Mouse (Mus musculus) urinary bladder, postnatal 25 days (tissue): ENCODE data around the gene Epdr1.

Experiments used
- DNase-seq: peaks from one replicate; pipeline ENCODE4 v3.0.0; 2022; ENCODE audit warnings: low spot score

Gene Epdr1

DNA sequence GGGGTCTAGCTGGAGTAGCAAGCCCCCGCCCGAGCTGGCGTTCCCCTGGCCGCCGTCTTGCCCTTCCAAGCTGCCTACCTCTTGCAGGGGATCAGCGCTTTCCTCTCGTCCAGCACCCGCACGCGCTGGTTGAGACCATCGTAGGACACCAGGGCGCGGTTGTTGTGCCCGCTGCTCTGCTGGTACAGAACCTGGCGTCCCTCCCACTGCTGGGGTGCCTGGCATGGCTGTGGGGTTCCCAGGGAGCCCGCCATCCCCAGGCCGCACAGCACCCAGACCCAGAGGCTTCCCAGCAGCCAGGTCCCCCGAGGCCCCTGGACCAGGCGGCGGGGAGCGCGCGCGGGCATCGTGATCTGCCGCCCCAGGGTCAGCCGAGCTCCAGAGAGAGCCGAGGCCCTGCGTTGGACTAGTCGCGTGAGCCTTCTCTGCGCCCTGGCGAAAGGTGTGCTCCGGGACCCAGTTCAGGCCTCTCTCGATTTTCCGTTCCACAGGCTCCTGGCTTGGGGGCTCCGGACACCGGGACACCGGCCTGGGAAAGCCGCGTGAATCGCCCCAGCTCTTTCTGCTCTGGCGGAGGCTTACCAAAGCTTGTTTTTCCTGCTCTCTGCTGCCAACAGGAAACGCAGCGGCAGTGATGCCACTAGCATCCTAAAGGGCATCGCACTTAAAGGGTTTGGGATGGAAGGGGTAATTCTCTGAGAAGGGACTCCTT, at the start of gene Epdr1:
Epdr1 (minus strand) TSS at position 712 of the 712 bp plus-strand sequence.
- peak; percentile 39 for DNase-seq

DNA sequence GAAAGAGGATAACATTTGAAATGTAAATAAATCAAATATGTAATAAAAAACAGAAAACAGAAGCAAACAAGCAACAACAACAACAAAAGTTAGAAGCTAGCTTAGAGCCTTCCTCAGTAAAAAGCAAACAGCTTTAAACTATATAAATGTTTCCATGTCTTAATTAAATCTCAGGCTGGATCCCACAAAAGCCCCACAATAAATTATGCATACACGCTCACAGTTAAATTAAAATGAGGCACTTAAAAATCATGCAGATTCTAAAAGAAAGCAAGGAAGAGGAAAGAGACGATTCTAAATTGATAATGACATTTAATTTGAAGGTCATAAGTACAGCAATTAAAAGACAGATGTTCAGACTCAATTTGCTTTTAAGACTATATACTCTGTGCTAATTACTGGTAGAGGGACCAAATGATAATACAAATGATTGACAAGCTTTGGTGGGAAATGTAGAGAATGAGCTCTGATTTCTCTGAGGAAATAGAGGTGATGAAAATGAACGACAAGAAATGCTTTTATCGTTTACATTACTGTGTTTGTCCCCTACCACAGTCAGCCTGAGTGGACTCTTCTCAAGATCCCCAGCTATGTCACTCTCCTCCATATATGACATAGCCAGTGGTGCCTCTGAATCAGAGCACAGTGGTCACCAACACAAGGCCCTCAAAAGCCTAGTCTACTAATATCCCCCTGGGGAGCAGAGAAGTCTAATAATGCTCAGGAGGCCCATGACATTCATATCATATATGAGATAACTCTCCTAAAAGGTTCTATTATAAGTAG, 48.8 kb upstream of the Epdr1 start:
- DNase-seq = no peak

DNA sequence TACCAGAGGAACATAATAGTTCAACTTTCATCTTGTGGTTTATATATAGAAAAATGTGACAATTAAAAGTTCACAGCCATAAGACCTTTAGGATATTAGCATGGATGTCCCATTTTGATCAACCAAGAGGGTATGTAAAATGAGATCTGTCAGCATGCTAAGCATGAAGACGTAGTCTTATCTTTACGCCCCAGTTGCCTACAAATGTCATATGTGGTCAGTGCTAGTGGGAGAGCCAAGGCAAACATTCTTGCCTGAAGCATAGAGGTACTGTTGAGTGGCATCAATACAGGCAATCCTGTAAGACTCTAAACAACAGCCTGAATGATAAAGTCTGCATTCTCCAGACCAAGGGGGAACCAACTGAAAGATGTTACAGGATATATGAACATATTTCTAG, 32.7 kb upstream of the Epdr1 start:
- DNase-seq = no peak

DNA sequence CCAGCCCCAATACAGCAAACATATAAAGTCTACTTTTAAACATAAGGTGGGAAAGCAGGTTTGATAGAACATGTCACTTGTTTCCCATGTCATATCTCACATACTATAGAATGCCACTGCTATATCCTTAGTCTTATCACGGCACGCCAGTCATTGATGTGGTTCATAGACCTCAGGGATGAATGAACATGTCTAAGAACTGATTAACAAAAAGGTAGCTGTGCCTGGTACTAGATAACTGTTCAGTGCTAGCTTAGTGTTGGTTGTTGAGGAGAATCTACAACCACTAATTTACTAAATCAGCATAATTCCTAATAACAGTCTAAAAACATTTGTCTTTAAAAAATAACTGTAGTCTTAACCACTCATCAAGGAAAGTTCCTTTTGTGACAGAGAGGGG, 30.1 kb upstream of the Epdr1 start:
- DNase-seq = no peak

DNA sequence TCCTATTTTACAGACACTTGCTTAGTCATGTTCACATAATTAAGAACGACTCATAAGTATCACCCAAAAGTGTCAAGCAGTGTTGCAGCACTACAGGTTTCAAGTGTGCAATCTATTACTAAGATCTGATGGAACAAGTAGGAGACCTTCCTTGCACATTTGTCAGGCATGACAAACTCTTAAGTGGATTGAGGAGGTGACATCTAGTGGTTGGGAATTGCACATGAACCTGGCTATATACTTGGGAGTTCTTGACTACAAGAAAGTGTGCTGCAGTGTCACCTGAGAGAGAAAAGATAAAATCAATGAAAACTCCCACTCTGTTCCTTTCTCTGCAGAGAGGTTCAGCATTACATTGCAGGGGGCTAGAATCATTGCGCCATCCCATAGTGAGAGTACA, 24.5 kb upstream of the Epdr1 start:
- DNase-seq = no peak

DNA sequence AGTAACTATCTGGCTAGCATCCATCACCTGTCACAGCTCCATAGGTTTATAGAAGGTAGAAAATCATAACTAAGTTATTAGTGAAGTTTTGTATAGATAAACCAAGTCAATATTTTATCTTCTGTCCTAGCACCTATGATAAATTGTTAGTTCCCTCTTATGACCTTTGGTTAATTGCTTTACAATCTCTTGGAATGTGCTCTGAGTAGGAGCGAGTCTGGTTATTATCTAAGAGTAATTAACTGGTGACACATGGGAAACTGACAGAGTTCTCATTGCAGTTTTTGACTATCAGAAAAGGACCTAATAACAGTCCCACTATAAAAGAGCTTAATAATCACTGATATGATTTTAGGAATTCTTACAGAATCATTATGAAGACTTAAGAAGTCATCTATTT, 23.8 kb upstream of the Epdr1 start:
- DNase-seq = no peak

DNA sequence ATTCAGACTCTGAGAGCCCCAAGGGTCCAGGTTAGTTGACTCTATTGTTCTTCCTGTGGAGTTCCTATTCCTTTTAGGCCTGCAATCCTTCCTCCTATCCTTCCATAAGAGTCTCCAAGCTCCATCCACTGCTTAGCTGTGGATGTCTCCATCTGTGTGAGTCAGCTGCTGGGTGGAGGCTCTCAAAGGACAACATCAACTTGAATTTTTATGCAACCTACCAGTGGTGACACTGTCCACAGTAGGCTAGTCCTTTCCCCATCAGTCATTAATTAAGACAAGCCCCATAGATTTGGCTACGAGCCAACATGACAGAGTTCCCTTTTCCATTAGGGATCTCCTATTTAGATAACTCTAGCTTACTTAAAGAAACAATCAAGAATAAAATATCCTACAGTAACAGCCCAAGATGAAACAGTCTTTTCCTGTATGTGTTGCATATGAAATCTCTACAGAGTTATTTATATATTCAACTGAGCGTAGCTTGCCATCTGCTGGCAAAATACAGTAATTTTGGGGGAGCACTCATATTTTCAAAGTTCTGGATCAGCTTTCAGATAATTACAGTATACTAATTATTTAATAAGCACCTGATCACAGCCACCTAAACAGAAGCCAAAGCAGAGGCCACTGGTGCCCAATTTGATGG, 20.6 kb upstream of the Epdr1 start:
- DNase-seq = no peak

DNA sequence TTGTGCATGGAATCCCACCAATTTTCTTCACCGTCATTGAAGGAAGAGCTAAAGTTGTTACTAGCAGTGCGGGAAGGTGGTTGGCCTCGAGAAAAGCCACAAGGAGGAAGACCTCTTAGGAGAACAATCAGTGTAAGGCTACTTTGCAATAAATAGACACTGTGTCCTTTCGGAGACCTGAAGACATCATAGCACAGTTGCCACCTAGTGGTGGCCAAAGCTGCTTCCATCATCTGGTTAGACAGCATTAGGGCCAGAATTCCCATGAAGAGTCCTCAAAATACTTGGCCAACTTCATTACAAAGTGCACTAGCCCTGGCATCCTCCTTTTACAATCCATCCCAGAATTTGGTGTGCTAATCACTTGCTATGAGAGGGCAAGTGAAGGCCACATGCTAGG, 16.4 kb upstream of the Epdr1 start:
- no peak for DNase-seq

DNA sequence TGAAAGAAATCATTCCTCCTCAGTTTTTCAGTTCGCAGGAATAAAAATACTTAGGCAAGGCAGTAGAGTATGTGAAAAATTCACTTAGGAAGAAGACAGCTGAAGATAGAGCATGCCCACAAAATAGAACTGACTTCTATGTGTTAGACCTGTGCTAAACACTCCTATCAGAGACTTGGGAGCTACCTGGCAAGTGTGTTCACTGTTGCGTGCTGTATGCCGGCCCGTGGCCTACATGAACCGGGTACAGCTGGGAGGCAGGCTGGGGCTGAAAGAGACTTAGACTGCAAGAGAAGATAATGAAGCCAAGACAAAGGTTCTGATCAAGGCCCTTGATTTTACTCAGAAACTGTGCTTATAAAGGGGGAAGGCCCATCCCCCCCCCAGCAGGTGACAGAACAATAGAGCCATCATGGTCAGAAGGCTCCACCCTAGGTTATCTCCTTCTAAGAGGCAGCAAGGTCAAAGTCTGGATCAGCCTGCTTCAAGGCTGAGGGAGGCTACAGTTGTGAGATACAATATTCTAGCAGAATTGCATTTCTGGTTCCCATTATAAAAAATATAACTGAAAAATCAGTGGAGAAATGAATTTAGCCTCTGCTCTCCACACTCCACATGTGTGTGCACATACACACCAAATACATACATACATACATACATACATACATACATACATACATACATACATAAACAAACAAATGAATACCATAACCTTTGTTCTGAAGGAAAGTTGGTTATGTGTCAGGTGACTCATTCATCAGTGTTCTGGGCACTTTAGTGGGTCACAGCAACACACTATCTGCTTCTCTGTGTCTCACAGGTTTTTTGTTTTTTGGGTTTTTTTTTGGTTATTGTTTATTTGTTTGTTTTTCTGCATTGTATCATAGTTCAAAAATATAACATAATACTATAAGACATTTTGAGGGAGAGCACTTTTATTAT, 11.3 kb upstream of the Epdr1 start:
- no peak for DNase-seq

DNA sequence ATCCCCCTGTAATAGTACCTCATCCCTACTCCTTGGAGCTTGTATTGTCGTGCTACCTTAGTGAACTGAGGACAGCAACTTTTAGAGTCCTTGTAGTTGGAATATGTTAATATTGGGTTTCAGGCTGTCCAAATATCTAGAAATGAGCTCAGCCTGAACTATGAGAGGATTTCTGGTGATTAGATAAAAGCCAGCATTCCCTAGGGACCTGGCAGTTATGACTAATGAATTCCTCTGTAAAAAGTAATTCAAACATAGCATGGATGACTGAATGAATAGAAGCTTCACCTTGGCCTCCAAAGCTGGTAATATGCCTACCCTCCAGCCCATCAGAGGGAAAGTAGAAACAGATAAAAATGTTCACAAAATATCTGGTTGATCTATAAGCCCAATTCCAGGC, 6.7 kb upstream of the Epdr1 start:
- DNase-seq = no peak

DNA sequence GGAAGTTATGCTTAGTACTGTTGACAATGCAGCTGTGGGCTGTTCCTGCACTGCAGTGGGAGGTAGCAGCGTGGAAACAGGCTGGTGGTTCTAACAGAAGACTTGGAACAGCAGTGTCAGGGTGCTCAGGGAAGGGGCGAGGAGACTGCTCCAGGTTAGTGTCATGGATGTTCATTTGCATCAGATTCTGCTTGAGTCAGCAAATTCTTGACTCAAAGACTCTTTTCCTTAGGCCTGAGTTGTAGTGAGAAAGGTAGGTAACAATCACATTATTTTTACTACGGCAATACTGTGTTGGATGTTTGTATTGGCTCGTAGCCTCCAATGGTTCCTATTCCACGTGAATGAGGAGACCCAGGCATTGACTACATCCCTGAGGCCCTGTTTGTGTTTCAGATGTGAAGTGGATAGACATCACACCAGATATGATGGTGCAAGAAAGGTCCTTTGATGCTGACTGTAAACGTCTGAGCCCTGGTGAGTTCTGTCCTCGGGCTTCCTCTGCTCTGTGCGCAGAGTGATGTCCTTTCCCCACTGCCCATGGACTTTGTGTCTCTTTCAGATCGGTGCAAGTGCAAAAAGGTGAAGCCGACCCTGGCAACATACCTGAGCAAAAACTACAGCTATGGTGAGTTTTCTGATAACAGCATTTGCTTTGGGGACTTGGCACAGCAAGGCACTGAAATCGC, 5.0 kb upstream of the Epdr1 start:
- no peak for DNase-seq

DNA sequence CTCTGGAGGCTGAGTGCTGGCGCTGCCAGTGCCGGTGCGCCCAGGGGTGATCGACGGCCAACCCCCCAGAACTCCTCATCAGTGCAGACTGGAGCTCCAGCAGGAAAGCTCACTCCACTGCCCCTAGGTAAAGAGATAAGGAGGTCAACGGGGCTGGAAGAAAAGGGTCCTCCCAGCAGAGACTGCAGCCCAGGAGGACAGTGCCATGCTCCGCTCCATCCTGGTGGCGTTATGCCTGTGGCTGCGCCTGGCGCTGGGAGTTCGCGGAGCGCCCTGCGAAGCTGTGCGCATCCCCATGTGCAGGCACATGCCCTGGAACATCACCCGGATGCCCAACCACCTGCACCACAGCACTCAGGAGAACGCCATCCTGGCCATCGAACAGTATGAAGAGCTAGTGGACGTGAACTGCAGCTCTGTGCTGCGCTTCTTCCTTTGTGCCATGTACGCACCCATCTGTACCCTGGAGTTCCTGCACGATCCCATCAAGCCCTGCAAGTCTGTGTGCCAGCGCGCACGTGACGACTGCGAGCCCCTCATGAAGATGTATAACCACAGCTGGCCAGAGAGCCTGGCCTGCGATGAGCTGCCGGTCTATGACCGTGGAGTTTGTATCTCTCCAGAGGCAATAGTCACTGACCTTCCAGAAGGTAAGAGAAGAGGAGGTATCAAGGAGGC, 3.6 kb upstream of the Epdr1 start:
- DNase-seq = no peak

DNA sequence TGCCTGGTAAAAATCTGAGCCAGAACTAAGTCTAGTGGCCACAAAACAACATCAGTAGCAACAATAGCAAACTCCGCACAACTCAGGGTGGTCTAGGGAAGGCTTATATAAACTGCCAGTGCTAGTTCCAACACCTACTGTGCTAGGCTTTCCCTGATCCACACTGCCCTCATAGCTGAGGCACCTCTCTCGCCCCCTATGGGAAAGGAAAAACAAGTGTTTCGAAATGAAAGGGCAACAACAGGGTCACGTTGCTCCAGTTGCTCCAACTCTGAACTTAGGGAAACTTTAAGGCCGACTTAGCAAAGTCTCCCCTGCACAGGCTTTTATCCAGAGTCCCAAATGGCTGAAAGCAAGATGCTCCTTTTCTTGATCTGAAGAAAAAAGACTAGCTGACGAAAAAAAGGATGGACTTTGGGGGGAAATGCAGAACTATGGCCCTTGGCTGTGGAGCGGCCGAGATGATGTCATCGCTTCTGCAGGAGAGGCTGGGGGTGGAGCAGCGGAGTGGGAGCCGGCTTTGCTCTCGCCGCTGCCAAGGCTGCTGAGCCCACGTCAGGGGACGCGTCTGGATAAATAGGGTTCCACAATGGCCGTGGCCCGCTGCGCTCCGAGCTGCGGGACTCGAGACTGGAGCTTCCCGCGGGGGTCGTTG, 3.0 kb upstream of the Epdr1 start, which contains the start of gene Sfrp4:
Sfrp4 (plus strand) TSS at position 532 of the 655 bp plus-strand sequence.
- DNase-seq = peak; percentile 3

DNA sequence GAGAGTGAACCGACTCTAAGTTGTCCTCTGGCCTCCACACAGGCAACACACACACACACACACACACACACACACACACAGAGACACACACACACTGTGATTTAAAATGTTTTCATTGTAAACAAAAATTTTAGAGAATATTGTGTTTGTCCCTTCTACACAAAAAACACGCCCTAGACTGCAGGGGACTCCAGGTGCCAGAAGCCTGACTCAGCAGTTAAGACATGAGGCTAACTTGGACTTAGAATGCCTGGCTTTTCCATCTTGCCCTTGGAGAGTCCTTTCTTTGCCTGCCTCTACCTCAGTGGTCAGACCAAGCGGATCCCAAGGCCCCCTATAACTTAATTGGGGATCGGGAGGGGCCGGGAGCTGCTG, 899 bp downstream of the Epdr1 start:
- no peak for DNase-seq

DNA sequence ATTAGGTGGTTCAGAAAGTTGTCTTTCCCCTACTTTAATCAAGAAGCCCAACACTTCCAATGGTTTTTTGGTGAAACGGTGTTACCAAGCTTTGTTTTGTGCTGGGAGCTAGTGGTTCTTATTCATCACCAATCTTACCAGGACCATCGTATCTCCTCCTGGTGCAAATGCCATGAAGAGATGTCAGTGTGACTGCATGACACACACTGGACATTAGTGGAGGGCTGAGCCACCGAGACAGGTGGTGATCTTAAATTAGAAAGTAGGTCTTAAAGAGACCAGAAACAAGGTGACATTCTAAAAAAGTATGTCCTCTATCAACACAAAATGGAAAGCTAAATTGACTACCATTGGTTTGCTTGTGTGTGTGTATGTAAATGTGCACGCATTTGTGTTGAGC, 1.6 kb downstream of the Epdr1 start:
- no peak for DNase-seq

DNA sequence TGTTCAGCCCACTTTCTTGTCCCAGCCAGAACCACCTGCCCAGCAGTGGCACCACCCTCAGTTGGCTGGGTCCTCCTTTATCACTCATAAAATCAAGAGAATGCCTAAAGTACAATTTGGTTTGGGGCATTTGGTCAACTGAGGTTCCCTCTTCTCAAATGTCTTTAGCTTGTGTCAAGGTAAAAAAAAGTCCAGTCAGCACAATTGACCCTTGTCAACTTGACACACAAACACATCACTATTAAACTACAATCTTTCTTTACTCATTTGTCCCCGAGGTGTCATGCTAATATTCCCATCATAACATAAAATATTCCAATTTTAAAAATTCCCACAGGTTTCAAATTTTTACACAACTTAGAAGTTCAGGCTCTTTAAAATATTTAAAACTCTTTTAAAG, 5.4 kb downstream of the Epdr1 start:
- no peak for DNase-seq

DNA sequence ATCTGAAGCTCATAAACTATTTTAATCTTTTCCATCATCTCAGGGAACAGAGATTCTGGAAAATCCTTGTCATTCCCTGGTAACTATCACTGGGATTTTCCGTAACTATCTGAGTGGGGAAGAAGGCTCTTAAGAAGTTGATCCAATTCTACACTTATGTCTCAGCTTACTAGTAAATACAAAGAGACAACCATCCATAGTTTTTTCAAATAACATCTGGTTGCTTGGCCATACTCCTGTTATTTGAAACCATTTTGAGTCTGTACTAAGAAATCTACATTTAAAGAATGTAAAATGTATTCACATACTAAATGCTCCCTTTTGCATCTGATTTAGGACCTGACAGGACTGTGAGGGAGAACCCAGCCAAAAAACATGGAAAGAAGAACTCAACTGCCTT, 6.3 kb downstream of the Epdr1 start:
- DNase-seq = no peak

DNA sequence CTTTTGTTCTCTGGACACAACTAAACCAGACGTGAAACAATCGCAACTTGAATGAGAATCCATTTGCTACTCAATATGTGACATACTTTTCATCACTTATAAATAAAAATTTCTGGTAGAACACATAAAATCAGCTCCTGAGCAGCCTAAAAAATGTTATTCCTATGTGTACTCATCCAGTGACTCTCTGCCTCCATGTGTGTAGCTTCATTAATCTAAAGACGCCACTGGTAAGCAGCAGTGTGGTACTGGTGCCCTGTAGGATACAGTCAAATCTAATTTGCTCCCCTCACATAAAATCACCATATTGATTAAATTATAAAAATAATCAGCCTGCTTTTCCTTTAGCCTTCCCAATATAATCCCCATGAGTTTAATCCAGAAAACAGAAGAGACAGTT, 6.8 kb downstream of the Epdr1 start:
- no peak for DNase-seq

DNA sequence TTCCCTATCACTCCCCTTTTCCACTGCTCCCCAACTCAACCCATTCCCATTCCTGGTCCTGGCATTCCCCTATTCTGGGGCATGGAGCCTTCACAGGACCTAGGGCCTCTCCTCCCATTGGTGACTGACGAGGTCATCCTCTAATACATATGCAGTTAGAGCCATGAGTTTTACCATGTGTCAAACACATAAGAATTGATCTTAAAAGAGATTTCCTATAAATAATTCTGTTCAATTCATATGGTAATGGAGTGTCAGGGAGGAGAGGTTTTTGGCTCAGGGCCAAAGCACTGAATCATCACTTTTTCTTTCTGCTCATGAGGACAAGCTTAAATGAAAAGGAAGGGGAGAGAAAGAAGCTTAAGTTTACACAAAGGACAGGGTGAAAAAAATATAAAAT, 7.4 kb downstream of the Epdr1 start:
- DNase-seq = no peak

DNA sequence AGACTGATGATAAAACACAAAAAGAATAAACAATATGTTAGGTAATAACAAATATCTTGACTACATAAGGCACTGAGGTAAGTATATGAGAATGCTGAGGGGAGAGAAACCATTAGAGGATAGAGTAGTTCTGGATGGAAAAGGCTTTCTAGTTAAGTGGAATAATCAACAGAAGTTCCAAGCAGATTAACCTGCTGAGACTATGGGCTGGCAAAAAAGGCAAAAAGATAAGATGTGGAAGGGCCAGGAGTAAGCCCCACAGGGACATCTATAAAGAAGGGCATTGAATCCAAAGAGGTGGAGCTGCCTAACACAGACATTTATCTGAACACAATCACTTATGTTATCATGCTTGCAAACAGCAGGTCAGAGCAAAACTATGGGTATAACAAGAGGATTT, 11.6 kb downstream of the Epdr1 start:
- no peak for DNase-seq
